Mouse (Mus musculus) large intestine, adult 2 months (tissue): ENCODE measurements around the gene C5ar1. TPM values are rescaled to one million over a fixed set of nuclear protein-coding genes. Genes with fewer than 3 reads are reported as not detected.

Source experiments
- DNase-seq: peaks from one replicate; pipeline ENCODE4 v3.0.0-alpha.2; 2012; ENCODE audit warnings: low read depth, low spot score
- WGBS: fragments of 180-500 bp; shearing (Covaris S2); methylation state at CpG from one replicate; pipeline ENCODE4 v1.1.7; 2018; 5-methylcytosine and 5-hydroxymethylcytosine counted together
- polyA plus RNA-seq: library from polyadenylated mRNA; depleted of rRNA; stranded (reverse); fragments of >200 nt; gene quantifications from 2 replicates; pipeline ENCODE4 v1.2.3, GENCODE M21; 2012

C5ar1 gene
- polyA plus RNA-seq, 1 experiment, result 8.8 TPM

DNA sequence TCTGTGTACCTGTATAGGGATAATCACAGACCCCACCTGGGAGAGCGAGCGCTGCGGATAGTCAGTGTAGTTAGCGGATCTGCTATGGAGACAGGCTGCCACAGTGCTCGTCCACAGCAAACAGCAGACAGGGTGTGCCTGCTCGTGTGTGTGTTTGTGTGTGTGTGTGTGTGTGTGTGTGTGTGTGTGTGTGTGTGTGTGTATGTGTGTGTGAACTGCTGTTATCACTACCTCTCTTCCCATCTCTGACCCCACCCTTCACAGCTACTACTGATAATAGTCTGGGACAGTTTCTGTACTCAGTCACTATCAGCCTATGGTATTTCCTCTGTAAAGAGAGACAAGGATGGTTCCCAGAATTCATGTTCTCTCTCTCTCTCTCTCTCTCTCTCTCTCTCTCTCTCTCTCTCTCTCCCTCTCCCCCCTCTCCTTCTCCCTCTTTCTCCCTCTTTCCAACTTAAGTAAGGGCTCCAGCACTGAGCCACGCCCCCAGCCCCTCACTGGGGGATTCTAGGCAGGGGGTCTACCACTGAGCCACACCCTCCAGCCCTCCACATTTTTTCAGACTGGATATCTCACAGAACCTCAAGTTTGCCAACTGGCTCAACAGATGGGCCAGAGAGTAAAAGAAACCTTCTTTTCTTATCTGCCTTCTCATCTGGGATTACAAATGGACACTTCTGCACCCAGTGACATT is 18.9 kb downstream of the C5ar1 start:
- 70% methylated on average over 7 of the region's 7 CpGs for WGBS
- no peak for DNase-seq

DNA sequence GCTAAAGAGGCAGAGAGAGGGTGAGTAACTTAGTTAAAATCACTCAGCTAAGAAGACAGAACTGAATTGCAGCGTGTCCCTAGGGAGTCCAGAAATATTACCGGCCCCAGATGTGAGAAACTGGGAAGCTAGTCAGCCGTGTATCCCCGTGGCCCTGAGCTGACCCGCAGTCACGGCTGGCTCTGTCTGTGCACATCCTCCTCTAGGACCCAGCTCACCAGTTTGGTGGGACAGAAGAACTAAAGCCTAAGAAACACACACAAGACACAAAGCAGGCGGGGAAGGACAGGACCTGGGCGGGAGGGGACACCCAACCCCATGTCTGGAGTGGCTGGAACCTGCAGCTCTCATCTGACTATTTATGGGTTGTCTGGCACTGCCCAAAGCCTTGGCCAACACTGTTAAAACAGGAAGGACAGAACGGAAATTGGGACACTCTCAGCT is 19.8 kb downstream of the C5ar1 start:
- 45% methylated on average over 9 of the region's 9 CpGs for WGBS
- DNase-seq, result no peak

DNA sequence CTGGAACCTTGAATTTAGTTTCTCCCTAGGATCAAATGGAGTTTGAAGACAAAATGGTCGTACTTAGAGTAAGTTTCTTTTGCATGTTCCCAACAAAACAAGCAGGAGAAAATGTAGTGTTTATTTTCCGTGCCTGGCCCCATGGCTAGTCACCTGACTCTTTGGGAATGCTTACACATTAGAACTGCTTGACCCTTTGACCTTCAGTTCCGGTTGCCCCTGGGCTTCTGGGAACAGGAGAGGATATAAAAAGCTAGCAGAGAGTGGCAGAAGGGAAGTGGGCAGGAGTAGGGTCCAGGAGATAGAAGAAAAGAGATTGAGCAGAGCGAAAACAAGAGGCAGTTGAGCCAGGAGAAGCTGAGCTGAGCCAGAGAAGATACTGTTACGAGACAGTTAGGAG is 29.5 kb downstream of the C5ar1 start:
- WGBS, result 39% methylated on average over 5 of the region's 5 CpGs
- no peak for DNase-seq

- peak; percentile 93 for DNase-seq
- 1% methylated on average over 34 of the region's 34 CpGs for WGBS
Measured at GRCm38 (mm10) chr7:16221582-16222272, 37.6 kb downstream of the C5ar1 start, which contains the start of gene Dhx34. Gene Dhx34 (minus strand): TSS chr7:16222037.

DNA sequence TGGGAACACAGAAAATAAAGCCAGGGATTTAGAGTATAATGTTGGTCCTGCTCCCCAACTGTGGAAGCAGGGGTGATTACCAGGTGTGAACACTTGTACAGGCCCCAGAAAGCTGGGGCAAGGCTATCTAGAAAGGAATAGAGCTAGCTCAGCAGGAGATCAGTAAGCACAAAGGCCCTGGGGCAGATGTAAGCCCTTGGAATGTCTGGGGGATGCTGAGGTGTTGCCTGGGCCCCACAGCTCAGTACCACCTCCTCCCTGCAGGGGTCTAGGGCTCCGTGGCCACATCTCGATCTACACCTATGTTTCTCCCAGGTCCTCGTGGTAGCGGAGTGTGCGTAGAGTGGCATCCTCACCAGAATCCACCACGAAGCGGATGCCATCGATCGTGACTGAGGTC is 45.4 kb downstream of the C5ar1 start:
- DNase-seq, result no peak
- WGBS, result 94% methylated on average over 9 of the region's 9 CpGs

- no peak for DNase-seq
- 75% methylated on average over 6 of the region's 6 CpGs for WGBS
Measured at GRCm38 (mm10) chr7:16213196-16213595, 46.1 kb downstream of the C5ar1 start.

DNA sequence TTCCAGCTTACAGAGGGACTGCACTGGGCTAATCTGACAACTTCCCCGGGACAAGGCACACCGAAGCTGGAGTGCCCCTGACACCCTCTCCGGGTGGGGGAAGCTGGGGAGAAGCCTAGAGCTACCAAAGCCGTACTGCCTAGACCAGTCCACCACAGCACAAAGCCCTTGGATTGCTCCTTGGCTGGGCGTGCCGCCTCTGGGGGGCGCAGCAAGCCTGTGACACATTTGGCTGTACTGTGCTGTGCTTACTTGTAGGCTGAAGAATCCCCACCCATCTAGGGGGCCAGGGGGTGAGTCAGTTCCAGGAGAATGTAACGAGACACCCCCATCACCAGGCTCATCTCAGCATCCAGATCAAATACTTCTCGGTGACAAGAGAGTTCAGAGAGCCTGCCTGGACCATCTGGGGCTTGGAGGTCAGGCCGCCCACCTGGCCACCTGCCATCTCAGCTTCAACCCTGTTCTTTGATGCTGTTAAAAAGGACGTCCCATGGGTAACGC is 48.4 kb downstream of the C5ar1 start:
- 73% methylated on average over 12 of the region's 12 CpGs for WGBS
- no peak for DNase-seq

DNA sequence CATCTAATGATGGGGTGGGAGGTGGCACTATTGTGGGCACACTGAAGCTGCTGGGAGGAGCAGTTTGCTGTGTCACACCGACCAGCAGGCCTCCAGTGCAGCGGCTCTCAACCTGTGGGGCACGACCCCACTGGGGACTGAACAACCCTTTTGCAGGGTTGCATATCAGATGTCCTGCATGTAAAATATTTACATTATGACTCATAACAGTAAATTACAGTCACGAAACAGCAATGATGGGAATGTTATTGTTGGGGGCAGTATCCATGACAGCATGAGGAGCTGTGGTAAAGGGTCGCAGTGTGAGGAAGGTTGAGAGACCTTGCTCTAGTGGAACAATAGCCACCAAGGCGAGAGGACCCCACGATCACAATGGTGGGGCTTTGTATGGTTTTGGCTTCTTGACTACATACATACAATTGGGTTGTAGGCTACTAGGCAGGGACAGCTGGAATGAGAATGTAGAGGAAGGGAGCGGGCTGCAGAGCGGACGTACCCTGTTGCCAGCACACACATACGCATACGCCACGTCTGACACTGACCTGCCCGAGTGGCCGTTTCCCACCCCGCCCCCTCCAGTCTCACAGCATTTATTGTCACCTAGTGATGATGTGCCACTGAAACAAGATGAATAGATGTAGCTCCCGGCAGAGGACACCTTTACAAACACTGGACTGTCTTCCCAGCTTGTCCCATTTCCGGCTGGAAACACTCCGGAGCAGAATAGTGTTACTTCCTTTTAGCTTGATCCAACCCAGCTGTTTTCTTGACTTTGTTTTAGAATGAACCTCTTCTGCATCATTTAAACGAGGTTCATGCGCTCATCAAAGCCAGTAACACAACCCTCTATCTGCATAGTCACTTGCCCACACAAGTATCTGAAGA is 50.3 kb downstream of the C5ar1 start:
- DNase-seq, result no peak

DNA sequence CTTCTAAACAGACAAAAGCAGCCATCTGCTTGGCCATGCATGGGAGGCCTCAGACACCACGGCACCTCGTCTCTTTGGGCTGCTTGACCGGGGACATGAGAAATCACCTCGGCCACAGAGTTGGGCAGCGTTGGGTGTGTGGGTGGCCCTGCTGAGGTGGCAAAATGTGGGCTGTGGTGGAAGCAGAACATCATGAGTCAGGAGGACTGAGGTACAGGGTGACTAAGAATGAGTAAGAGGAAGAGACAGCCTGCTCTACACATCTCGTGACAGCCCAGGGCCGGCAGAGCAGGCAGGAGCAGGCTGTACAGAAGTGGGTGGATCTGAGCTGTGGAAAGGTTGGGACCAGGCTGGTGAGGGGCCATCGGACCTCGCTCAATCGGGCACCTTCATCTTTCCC is 51.8 kb downstream of the C5ar1 start:
- WGBS, result 80% methylated on average over 10 of the region's 10 CpGs
- DNase-seq, result no peak

More for the DNA sequence above, 50.3 kb downstream of the C5ar1 start:
- 69% methylated on average over 21 of the region's 21 CpGs for WGBS

DNA sequence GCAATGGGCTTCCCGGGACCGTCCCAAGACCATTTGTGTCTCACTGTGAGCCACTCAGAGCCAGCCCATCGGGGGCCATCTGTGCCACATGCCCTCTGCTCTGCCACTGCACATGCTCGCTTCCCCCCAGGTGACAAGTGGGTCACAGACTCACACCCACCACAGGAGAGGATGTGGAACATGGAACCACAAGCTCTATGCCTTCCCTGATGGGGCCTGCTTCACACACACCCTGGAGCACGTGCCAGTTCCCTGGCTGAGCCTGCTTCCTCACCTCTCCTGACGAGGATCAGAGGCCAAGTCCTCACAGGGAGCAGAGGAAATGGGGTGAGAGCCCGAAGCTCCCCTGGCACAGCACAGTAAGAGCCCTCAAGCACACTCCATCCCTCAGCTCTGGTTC is 52.3 kb downstream of the C5ar1 start:
- no peak for DNase-seq
- 84% methylated on average over 7 of the region's 7 CpGs for WGBS

DNA sequence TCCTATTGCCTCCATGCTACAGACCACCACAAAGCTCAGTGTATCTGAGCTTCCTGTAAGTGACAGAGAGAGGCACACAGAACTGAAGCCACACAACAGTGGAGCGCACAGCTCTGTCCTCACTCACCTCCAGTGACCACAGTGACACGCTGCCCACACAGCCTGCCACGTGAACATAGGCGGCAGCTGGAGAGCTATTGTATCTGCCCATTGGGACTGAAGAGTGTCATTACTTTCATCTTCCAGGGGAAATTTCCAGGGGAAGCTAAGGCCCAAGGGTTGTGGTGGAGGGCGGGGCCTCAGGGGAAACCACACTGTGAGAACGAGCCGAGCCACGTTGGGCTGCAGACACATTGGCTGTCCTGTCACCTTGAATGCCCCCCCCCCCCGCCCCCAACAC is 54.5 kb downstream of the C5ar1 start:
- DNase-seq, result no peak
- WGBS, result 74% methylated on average over 9 of the region's 9 CpGs

- 89% methylated on average over 13 of the region's 13 CpGs for WGBS
- DNase-seq, result no peak
Measured at GRCm38 (mm10) chr7:16203505-16203903, 55.8 kb downstream of the C5ar1 start.

- DNase-seq, result no peak
- 75% methylated on average over 15 of the region's 15 CpGs for WGBS
Measured at GRCm38 (mm10) chr7:16202756-16203504, 56.4 kb downstream of the C5ar1 start.

- WGBS, result 78% methylated on average over 6 of the region's 6 CpGs
- no peak for DNase-seq
Measured at GRCm38 (mm10) chr7:16201136-16201535, 58.2 kb downstream of the C5ar1 start.

DNA sequence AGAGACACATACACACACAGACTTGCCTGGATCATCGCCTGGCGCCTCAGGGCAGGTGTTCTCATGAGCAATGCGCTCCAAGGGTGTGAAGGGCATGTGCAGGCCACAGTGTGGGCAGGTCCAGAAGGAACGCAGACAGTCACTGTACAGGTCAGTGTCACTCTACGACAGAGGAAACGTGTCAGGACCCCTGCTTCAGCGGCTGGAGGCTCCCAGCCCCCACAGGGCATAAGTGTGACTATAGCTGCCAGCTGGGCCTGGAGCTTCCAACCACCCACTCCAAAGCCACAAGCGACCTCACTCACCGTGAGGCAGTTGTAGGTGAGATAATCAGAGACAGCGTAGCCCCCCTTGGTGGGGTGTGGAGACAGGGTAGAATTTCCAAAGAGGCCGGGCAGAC is 60.8 kb downstream of the C5ar1 start:
- WGBS, result 85% methylated on average over 11 of the region's 11 CpGs
- DNase-seq, result no peak

DNA sequence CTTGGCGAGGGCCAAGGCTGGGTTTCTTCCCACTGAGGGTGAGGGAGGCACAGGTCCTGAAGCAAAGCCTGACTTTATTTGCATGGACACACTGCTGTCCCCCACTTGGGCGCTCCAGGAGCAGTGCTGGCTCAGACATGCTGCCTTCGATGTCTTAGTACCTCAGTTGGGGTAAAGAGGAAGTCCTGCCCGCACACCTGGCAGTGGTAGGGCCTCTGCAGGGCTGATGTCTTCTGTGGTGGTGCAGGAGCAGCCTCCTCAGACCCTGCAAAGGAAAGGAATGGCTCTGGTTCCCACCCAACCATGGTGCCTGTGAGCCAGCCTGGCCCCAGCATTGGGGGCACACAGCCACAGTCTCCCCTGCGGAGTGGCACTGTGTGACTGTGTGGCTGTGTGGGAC is 62.2 kb downstream of the C5ar1 start:
- DNase-seq, result no peak
- 73% methylated on average over 5 of the region's 5 CpGs for WGBS
